ENCODE assay signal across 14 mouse cellular contexts in genomic region chr14:78559042-78559441, GRCm38 (mm10).
"Had no signal": no experiment of that assay in that cellular context is flagged by ENCODE, and none has a peak within 500 bp of the region (broad histone marks: within the 10 kb centered on the region; RNA-seq: fewer than 3 reads in every experiment).

No protein-coding gene starts in this region.

- H3K4me1 ChIP-seq: liver, embryonic 13.5 days; lung, embryonic 15.5 days had no signal

- DNase-seq: kidney, adult 8-10 months; kidney, postnatal 25 days; liver, embryonic 13.5 days; liver, postnatal 0 days; lung, postnatal 14 days; right cerebral cortex, postnatal 14 days had no signal

- H3K4me3 ChIP-seq: intestine, embryonic 15.5 days; left cerebral cortex, adult 2 months; limb, embryonic 10.5 days; liver, embryonic 13.5 days; lung, embryonic 15.5 days; megakaryocyte, embryonic 14.5 days had no signal

- H3K9me3 ChIP-seq: intestine, embryonic 15.5 days; limb, embryonic 10.5 days; liver, embryonic 13.5 days; lung, embryonic 15.5 days had no signal

- H3K27me3 ChIP-seq: intestine, embryonic 15.5 days; liver, embryonic 13.5 days; lung, embryonic 15.5 days; megakaryocyte, embryonic 14.5 days had no signal

- ATAC-seq: intestine, embryonic 15.5 days; liver, postnatal 0 days; midbrain, embryonic 16.5 days had no signal

- H3K27ac ChIP-seq: intestine, embryonic 15.5 days; left cerebral cortex, adult 2 months; limb, embryonic 10.5 days; liver, embryonic 13.5 days; lung, embryonic 15.5 days; macrophage had no signal

- H3K9ac ChIP-seq: intestine, embryonic 15.5 days; liver, embryonic 13.5 days; liver, postnatal 0 days; lung, embryonic 15.5 days had no signal

- H3K4me2 ChIP-seq: intestine, embryonic 15.5 days; liver, embryonic 13.5 days; lung, embryonic 15.5 days; midbrain, embryonic 11.5 days had no signal

- H3K36me3 ChIP-seq: intestine, embryonic 15.5 days; limb, embryonic 10.5 days; liver, embryonic 13.5 days; lung, embryonic 15.5 days had no signal
